Mouse (Mus musculus) natural killer cell, adult 2 months (primary cell): Measurements from ENCODE around the gene Plppr4.

Source experiments
- DNase-seq, 2 experiments: peaks; one replicate each; pipeline ENCODE4 v3.0.0; 2022; ENCODE audit warnings: low spot score in 2 of 2

The Plppr4 gene

GRCm38 (mm10) chr3:117360528-117360927 lies at the start of gene Plppr4:
Gene Plppr4 (minus strand): TSS chr3:117360876.
- DNase-seq = no peak

GRCm38 (mm10) chr3:117405821-117406220 lies 45.1 kb upstream of the Plppr4 start:
- DNase-seq = no peak

GRCm38 (mm10) chr3:117403740-117404139 lies 43.1 kb upstream of the Plppr4 start:
- no peak for DNase-seq

GRCm38 (mm10) chr3:117366041-117366440 lies 5.4 kb upstream of the Plppr4 start:
- DNase-seq = no peak

- DNase-seq = no peak
Observed at GRCm38 (mm10) chr3:117359686-117360521, 772 bp downstream of the Plppr4 start.

GRCm38 (mm10) chr3:117358981-117359628 lies 1.6 kb downstream of the Plppr4 start:
- DNase-seq = no peak

- DNase-seq = no peak
Observed at GRCm38 (mm10) chr3:117357367-117357766, 3.3 kb downstream of the Plppr4 start.

GRCm38 (mm10) chr3:117353940-117354339 lies 6.7 kb downstream of the Plppr4 start:
- no peak for DNase-seq

GRCm38 (mm10) chr3:117346351-117346750 lies 14.3 kb downstream of the Plppr4 start:
- DNase-seq = no peak

GRCm38 (mm10) chr3:117331502-117331901 lies 29.2 kb downstream of the Plppr4 start:
- no peak for DNase-seq

- no peak for DNase-seq
Observed at GRCm38 (mm10) chr3:117329485-117329884, 31.2 kb downstream of the Plppr4 start.

GRCm38 (mm10) chr3:117326551-117326950 lies 34.1 kb downstream of the Plppr4 start:
- DNase-seq = no peak

GRCm38 (mm10) chr3:117319671-117320070 lies 41.0 kb downstream of the Plppr4 start:
- DNase-seq = no peak

- no peak for DNase-seq
Observed at GRCm38 (mm10) chr3:117313339-117313738, 47.3 kb downstream of the Plppr4 start.

- no peak for DNase-seq
Observed at GRCm38 (mm10) chr3:117312097-117312496, 48.6 kb downstream of the Plppr4 start.

- no peak for DNase-seq
Observed at GRCm38 (mm10) chr3:117310801-117311368, 49.8 kb downstream of the Plppr4 start.

- DNase-seq = no peak
Observed at GRCm38 (mm10) chr3:117309580-117309910, 51.1 kb downstream of the Plppr4 start.

- no peak for DNase-seq
Observed at GRCm38 (mm10) chr3:117308895-117309579, 51.6 kb downstream of the Plppr4 start.

GRCm38 (mm10) chr3:117307555-117307954 lies 53.1 kb downstream of the Plppr4 start:
- no peak for DNase-seq

- no peak for DNase-seq
Observed at GRCm38 (mm10) chr3:117304037-117304436, 56.6 kb downstream of the Plppr4 start.

GRCm38 (mm10) chr3:117300735-117301271 lies 59.9 kb downstream of the Plppr4 start:
- no peak for DNase-seq

- DNase-seq = no peak
Observed at GRCm38 (mm10) chr3:117297735-117298134, 62.9 kb downstream of the Plppr4 start.
